Mouse (Mus musculus) ES-Bruce4 (cell line): ENCODE measurements around the gene Prr12.

Experiments
- EP300 ChIP-seq: IDR thresholded peaks from 2 replicates; pipeline ENCODE4 v1.6.1; 2011; ENCODE audit warnings: low read depth, low read length; ENCODE audit not compliant: insufficient read depth
- POLR2A ChIP-seq: IDR thresholded peaks from one replicate; pipeline ENCODE4 v1.8.1; 2011; ENCODE audit warnings: low read length; ENCODE audit not compliant: insufficient read depth

DNA sequence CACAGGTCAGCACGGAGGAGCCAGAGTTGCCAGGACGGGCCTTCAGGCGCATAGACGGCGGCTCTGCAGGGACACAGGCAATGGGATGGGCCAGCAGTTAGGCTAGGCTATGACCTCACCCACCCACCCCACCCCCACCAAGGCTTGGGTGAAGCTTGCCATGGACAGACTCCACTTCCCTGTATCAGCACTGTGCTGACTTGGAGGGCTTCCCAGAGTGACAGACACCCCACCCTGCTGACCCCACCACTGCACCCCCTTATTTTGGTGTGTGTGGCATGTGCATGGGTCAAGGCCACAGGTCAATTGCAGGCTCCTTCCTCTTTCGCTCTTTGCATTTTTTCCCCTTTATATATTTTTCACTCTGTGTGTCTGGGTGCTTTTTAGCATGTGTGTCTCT lies 42.7 kb upstream of the Prr12 start:
- TF ChIP-seq POLR2A: no peak
- TF ChIP-seq EP300: no peak
